Comparison of ENCODE assay signal across 8 mouse cellular contexts in the genomic region with DNA sequence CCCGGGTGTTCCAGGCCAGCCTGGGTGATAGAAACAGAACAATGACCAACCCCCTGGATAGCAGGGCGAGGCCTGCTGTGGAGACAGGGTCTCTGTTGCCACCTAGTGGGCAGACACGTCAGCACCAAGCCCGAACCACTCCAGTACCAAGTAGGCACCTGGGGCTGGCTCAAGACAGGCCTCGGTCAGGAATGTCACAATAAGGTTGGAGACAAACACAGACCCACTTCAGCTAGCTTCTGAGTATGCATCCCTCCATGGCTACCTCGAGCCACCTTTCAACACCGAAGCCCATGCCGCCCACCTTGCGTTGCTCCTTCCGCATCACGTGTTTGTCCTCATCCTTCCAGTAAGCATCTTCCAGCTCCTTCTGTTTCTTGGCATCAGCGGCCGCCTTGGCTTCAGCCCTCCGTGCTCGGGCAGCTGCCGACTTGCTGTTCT. TPM values are rescaled to one million over a fixed set of nuclear protein-coding genes. Genes with fewer than 3 reads are reported as not detected.
DNase-seq lines count a peak whose midpoint lies in the region; ATAC-seq and TF ChIP-seq lines count a peak whose summit lies in the region.

No protein-coding gene starts in this region.

- peak overlapping the region; percentile 55 for H3K9ac ChIP-seq in forebrain, embryonic 16.5 days (replicated peaks; ENCODE audit: low read depth, low read length)
- H3K9ac ChIP-seq in hindbrain, embryonic 11.5 days (ENCODE audit: low read depth, low read length): 0 out of 2 replicates have a peak overlapping the region, but pooled peaks have one; percentile 36

- H3K27ac ChIP-seq in cerebellum, adult 2 months (ENCODE audit: insufficient read depth, low read length): no peak overlapping the region
- peak overlapping the region; percentile 64 for H3K27ac ChIP-seq in forebrain, embryonic 16.5 days (ENCODE audit: low read length)
- H3K27ac ChIP-seq in hindbrain, embryonic 11.5 days (ENCODE audit: low read depth, low read length): peak overlapping the region; percentile 61; the same call in 1 of the 2 replicates

- no peaks in the 10 kb centered on the region for H3K9me3 ChIP-seq in forebrain, embryonic 16.5 days (ENCODE audit: control insufficient read depth, low read length)
- no peaks in the 10 kb centered on the region for H3K9me3 ChIP-seq in hindbrain, embryonic 11.5 days (ENCODE audit: control insufficient read depth, low read length)

- peaks cover 10% of the 10 kb centered on the region for H3K4me1 ChIP-seq in cerebellum, adult 2 months (ENCODE audit: control insufficient read depth, insufficient read depth, low read length)
- peaks cover 40% of the 10 kb centered on the region for H3K4me1 ChIP-seq in forebrain, embryonic 16.5 days (replicated peaks; ENCODE audit: control insufficient read depth, insufficient read depth, low read length)
- peaks cover 18% of the 10 kb centered on the region for H3K4me1 ChIP-seq in hindbrain, embryonic 11.5 days (replicated peaks; ENCODE audit: control insufficient read depth, insufficient read depth, low read length)

- H3K4me3 ChIP-seq in cerebellum, adult 2 months (replicated peaks; ENCODE audit: insufficient read depth, low read depth, low read length): no peak overlapping the region
- no peak overlapping the region for H3K4me3 ChIP-seq in forebrain, embryonic 16.5 days (replicated peaks; ENCODE audit: low read length)
- no peak overlapping the region for H3K4me3 ChIP-seq in hindbrain, embryonic 11.5 days (ENCODE audit: low read depth, low read length)

- TF ChIP-seq CTCF in cerebellum, adult 2 months (IDR thresholded peaks at IDR 0.05; ENCODE audit: borderline replicate concordance, insufficient read depth, low read depth, low read length): peak; percentile 90

- 0 out of 2 replicates have a peak, but pooled peaks cover 5% of the 10 kb centered on the region for H3K36me3 ChIP-seq in forebrain, embryonic 16.5 days (ENCODE audit: control insufficient read depth, insufficient read depth)
- H3K36me3 ChIP-seq in hindbrain, embryonic 11.5 days (ENCODE audit: control insufficient read depth, insufficient read depth, low read length): no peaks in the 10 kb centered on the region

- 0 out of 2 replicates have a peak, but pooled peaks have one; percentile 9 for ATAC-seq in forebrain, embryonic 16.5 days
- no peak for ATAC-seq in hindbrain, embryonic 11.5 days (ENCODE audit: low FRiP score)

- TF ChIP-seq POLR2A in cerebellum, adult 2 months (IDR thresholded peaks at IDR 0.05; ENCODE audit: borderline replicate concordance, insufficient read depth, low read length): no peak

- peak overlapping the region; percentile 26; the same call in 1 of the 2 replicates for H3K4me2 ChIP-seq in forebrain, embryonic 16.5 days (ENCODE audit: low read length)
- H3K4me2 ChIP-seq in hindbrain, embryonic 11.5 days (replicated peaks; ENCODE audit: low read depth, low read length): no peak overlapping the region

- H3K27me3 ChIP-seq in cerebellum, adult 2 months (ENCODE audit: control insufficient read depth, insufficient read depth, low read length): no peaks in the 10 kb centered on the region
- no peaks in the 10 kb centered on the region for H3K27me3 ChIP-seq in forebrain, embryonic 16.5 days (replicated peaks; ENCODE audit: control insufficient read depth, insufficient read depth, low read length)
- no peaks in the 10 kb centered on the region for H3K27me3 ChIP-seq in hindbrain, embryonic 11.5 days (ENCODE audit: control insufficient read depth, insufficient read depth, low read length)

- 12% methylated on average over 16 of the region's 16 CpGs for WGBS in cerebellum, adult 2 months
- WGBS in forebrain, embryonic 16.5 days: 39% methylated on average over 16 of the region's 16 CpGs
- WGBS in hindbrain, embryonic 11.5 days: 48% methylated on average over 16 of the region's 16 CpGs

- peak; percentile 85 for DNase-seq in MN1 (ENCODE audit: low spot score)
- DNase-seq in cerebellum, adult 2 months: peak; percentile 67 to 72
- DNase-seq in hindbrain, embryonic 11.5 days (ENCODE audit: low spot score): peak; percentile 83
- DNase-seq in layer of hippocampus, postnatal 14 days (ENCODE audit: low spot score in 2 of 2): peak; percentile 73 to 76
- peak; percentile 85 for DNase-seq in lung, postnatal 14 days
- DNase-seq in ovary, postnatal 36 days (ENCODE audit: low spot score): peak; percentile 79
- peak; percentile 76 for DNase-seq in thymus, postnatal 25 days

RNA-seq across cellular contexts. Expression of gene Ccdc124, which starts 4.1 kb away (rescaled TPM):
- 123 and 145 TPM in 2 replicates for polyA plus RNA-seq in cerebellum, adult 2 months (2012; rRNA removed)
- 152 and 167 TPM in 2 replicates for polyA plus RNA-seq in forebrain, embryonic 16.5 days (2015; fragmentation: Nextera tagmentation; extraction: Ambion mirVana)
- 162 and 173 TPM in 2 replicates for polyA plus RNA-seq in hindbrain, embryonic 11.5 days (2014; fragmentation: Nextera tagmentation; extraction: Ambion mirVana)
- total RNA-seq in layer of hippocampus, postnatal 14 days (2021): 10 to 100 TPM; 84.5 to 92.7 TPM

RNA-seq across cellular contexts. Expression of gene Kcnn1, which starts 6.6 kb away (rescaled TPM):
- polyA plus RNA-seq in cerebellum, adult 2 months (2012; rRNA removed): 19.4 and 22.1 TPM in 2 replicates
- polyA plus RNA-seq in forebrain, embryonic 16.5 days (2015; fragmentation: Nextera tagmentation; extraction: Ambion mirVana): 11.2 and 13.4 TPM in 2 replicates
- 10.7 and 12.2 TPM in 2 replicates for polyA plus RNA-seq in hindbrain, embryonic 11.5 days (2014; fragmentation: Nextera tagmentation; extraction: Ambion mirVana)
- total RNA-seq in layer of hippocampus, postnatal 14 days (2021): 10 to 100 TPM; 22.0 to 22.8 TPM

RNA-seq across cellular contexts. Expression of gene Slc5a5, which starts 22.9 kb away (rescaled TPM):
- 6.7 and 6.9 TPM in 2 replicates for polyA plus RNA-seq in cerebellum, adult 2 months (2012; rRNA removed)
- polyA plus RNA-seq in forebrain, embryonic 16.5 days (2015; fragmentation: Nextera tagmentation; extraction: Ambion mirVana): 1.6 and 1.9 TPM in 2 replicates
- polyA plus RNA-seq in hindbrain, embryonic 11.5 days (2014; fragmentation: Nextera tagmentation; extraction: Ambion mirVana): 0.47 and 0.71 TPM in 2 replicates
- total RNA-seq in layer of hippocampus, postnatal 14 days (2021): 1 to 10 TPM; 7.3 to 8.3 TPM

RNA-seq across cellular contexts. Expression of gene Rpl18a, which starts 27.6 kb away (rescaled TPM):
- polyA plus RNA-seq in cerebellum, adult 2 months (2012; rRNA removed): 1,458 and 1,510 TPM in 2 replicates
- 2,480 and 2,641 TPM in 2 replicates for polyA plus RNA-seq in forebrain, embryonic 16.5 days (2015; fragmentation: Nextera tagmentation; extraction: Ambion mirVana)
- polyA plus RNA-seq in hindbrain, embryonic 11.5 days (2014; fragmentation: Nextera tagmentation; extraction: Ambion mirVana): 3,048 and 3,182 TPM in 2 replicates
- 100 to 1,000 TPM; 673 to 736 TPM for total RNA-seq in layer of hippocampus, postnatal 14 days (2021)

RNA-seq across cellular contexts. Expression of gene Arrdc2, which starts 30.1 kb away (rescaled TPM):
- 33.1 and 34.0 TPM in 2 replicates for polyA plus RNA-seq in cerebellum, adult 2 months (2012; rRNA removed)
- polyA plus RNA-seq in forebrain, embryonic 16.5 days (2015; fragmentation: Nextera tagmentation; extraction: Ambion mirVana): 7.4 and 8.3 TPM in 2 replicates
- 9.9 and 10.3 TPM in 2 replicates for polyA plus RNA-seq in hindbrain, embryonic 11.5 days (2014; fragmentation: Nextera tagmentation; extraction: Ambion mirVana)
- 10 to 100 TPM; 23.3 to 24.5 TPM for total RNA-seq in layer of hippocampus, postnatal 14 days (2021)
